Mouse (Mus musculus) olfactory bulb, adult 2 months (tissue): Measurements from ENCODE around the gene Cacna1d. TPM values are rescaled to one million over a fixed set of nuclear protein-coding genes. Genes with fewer than 3 reads are reported as not detected.
A peak's percentile ranks its signal among the peaks of the same experiment; 100 is the strongest.

Experiments used
- H3K27ac ChIP-seq: fragments of 200-500 bp; 2 replicates; pipeline ENCODE4 v1.5.1; 2012; ENCODE audit warnings: low read depth, low read length; ENCODE audit not compliant: insufficient read depth
- H3K4me1 ChIP-seq: fragments of 200-500 bp; 2 replicates; pipeline ENCODE4 v1.6.1; 2012; ENCODE audit warnings: low read length; ENCODE audit not compliant: control insufficient read depth, insufficient read depth
- H3K4me3 ChIP-seq: fragments of 200-500 bp; 2 replicates; pipeline ENCODE4 v1.5.1; 2012; ENCODE audit warnings: mild to moderate bottlenecking, low read depth, low read length, moderate library complexity; ENCODE audit not compliant: insufficient read depth
- CTCF ChIP-seq: fragments of 200-500 bp; IDR thresholded peaks from 2 replicates; pipeline ENCODE4 v1.5.1; 2012; ENCODE audit warnings: low read depth, mild to moderate bottlenecking, low read length, moderate library complexity; ENCODE audit not compliant: insufficient read depth
- POLR2A ChIP-seq: fragments of 200-500 bp; IDR thresholded peaks from 2 replicates; pipeline ENCODE4 v1.6.1; 2012; ENCODE audit warnings: mild to moderate bottlenecking, low read depth, low read length, moderate library complexity; ENCODE audit not compliant: insufficient read depth
- WGBS: fragments of 180-500 bp; shearing (Covaris S2); methylation state at CpG from one replicate; pipeline ENCODE4 v1.1.7; 2018; 5-methylcytosine and 5-hydroxymethylcytosine counted together
- polyA plus RNA-seq: library from polyadenylated mRNA; stranded (reverse); fragments of >200 nt; gene quantifications from 2 replicates; pipeline ENCODE4 v1.2.4, GENCODE M21; 2012; ENCODE audit warnings: low replicate concordance; ENCODE audit not compliant: missing spikeins, insufficient read depth, insufficient read length

Gene Cacna1d
- polyA plus RNA-seq, 1 experiment: 140 TPM

GRCm38 (mm10) chr14:30284022-30284421, 207.2 kb downstream of the Cacna1d start:
- peaks cover 18% of the 10 kb centered on the region for H3K4me1 ChIP-seq
- TF ChIP-seq POLR2A (no peak), CTCF (no peak)
- peak overlapping the region; percentile 89 for H3K27ac ChIP-seq
- H3K4me3 ChIP-seq: no peak overlapping the region
- 43% methylated on average over 10 of the region's 10 CpGs for WGBS

- Histone ChIP-seq H3K27ac (0 out of 2 replicates have a peak overlapping the region, but pooled peaks have one; percentile 31), H3K4me3 (no peak overlapping the region), H3K4me1 (peaks cover 36% of the 10 kb centered on the region)
- TF ChIP-seq POLR2A (no peak), CTCF (no peak)
- 63% methylated on average over 9 of the region's 9 CpGs for WGBS
These were observed 215.7 kb downstream of the Cacna1d start for GRCm38 (mm10) chr14:30275572-30275971.

DNA sequence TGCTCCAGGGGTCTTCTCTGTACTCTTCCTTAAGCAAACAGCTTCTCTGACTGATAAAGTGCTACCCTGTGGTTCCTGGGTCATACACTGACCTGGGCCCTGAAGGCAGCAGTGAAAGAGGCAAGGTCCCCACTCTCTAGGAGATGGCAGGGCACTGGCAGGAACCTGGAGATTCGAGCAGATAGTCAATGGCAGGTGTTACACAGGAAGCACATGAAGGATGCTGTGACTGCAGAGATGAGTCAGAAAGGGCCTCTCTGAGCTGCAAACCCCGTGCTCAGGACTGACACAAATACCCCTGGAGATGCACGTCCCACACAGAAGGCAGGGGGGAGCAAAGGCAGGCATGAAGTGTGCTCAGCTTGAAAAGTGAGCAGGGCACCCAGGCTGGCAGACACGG, 218.3 kb downstream of the Cacna1d start:
- TF ChIP-seq POLR2A (no peak), CTCF (no peak)
- H3K27ac ChIP-seq: peak overlapping the region; percentile 96
- H3K4me3 ChIP-seq: no peak overlapping the region
- H3K4me1 ChIP-seq: peaks cover 45% of the 10 kb centered on the region
- 39% methylated on average over 4 of the region's 4 CpGs for WGBS

DNA sequence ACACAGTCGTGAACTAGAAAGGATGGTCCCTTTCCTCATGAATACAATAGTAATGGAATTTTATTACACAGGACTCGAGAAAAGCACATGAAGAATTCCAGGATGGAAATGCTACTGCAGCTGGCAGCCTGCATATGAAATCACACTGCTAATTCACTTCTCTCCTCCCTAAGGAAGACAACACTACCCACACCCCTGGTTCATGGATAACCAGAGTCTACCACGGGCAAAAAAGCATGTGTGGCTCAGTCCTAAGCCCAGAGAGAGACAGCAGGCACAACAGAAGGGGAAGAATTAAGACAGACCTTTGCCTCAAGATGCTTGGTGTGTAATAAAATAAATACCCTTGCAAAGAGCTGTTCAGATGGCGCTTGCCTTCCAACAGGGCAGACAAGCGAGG, 218.7 kb downstream of the Cacna1d start:
- no peak overlapping the region for H3K4me3 ChIP-seq
- peak overlapping the region; percentile 96 for H3K27ac ChIP-seq
- peaks cover 45% of the 10 kb centered on the region for H3K4me1 ChIP-seq
- TF ChIP-seq POLR2A (no peak), CTCF (no peak)
- WGBS: 29% methylated on average over 5 of the region's 5 CpGs

- TF ChIP-seq POLR2A (no peak), CTCF (no peak)
- Histone ChIP-seq H3K27ac (peak overlapping the region; percentile 96), H3K4me3 (no peak overlapping the region), H3K4me1 (peaks cover 43% of the 10 kb centered on the region)
- 32% methylated on average over 8 of the region's 8 CpGs for WGBS
These were observed 219.4 kb downstream of the Cacna1d start for GRCm38 (mm10) chr14:30271856-30272255.

DNA sequence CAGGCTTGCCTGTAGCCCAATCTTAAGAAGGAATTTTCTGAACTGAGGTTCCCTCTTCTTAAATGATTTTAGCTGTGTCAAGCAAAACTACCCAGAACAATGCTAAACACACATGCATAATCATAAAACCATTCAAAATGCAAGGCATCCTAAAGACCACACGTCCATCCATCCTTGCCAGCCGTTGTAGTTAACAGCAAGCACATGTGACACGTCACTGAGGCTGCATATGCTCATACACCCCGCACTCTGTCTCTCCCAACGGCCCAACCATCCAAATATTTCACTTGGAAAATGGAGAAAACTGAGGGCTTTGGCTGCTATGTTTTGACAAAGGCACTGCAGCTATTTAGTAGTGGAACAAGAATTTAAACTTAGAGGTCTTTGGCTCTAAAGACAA, 220.9 kb downstream of the Cacna1d start:
- TF ChIP-seq POLR2A (no peak), CTCF (no peak)
- Histone ChIP-seq H3K27ac (no peak overlapping the region), H3K4me3 (no peak overlapping the region), H3K4me1 (peaks cover 35% of the 10 kb centered on the region)
- 70% methylated on average over 5 of the region's 5 CpGs for WGBS

- 79% methylated on average over 9 of the region's 9 CpGs for WGBS
- Histone ChIP-seq H3K4me1 (peaks cover 20% of the 10 kb centered on the region), H3K27ac (no peak overlapping the region), H3K4me3 (no peak overlapping the region)
- no peak for TF ChIP-seq POLR2A
- no peak for TF ChIP-seq CTCF
These were observed 225.5 kb downstream of the Cacna1d start for GRCm38 (mm10) chr14:30265728-30266127.

GRCm38 (mm10) chr14:30261561-30262251, 229.5 kb downstream of the Cacna1d start:
- Histone ChIP-seq H3K4me3 (no peak overlapping the region), H3K4me1 (peaks cover 38% of the 10 kb centered on the region), H3K27ac (0 out of 2 replicates have a peak overlapping the region, but pooled peaks have one; percentile 25)
- TF ChIP-seq POLR2A (no peak), CTCF (no peak)
- WGBS: 63% methylated on average over 10 of the region's 10 CpGs

GRCm38 (mm10) chr14:30257626-30258025, 233.6 kb downstream of the Cacna1d start:
- Histone ChIP-seq H3K4me1 (peaks cover 55% of the 10 kb centered on the region), H3K4me3 (no peak overlapping the region), H3K27ac (peak overlapping the region; percentile 84)
- 25% methylated on average over 4 of the region's 4 CpGs for WGBS
- no peak for TF ChIP-seq POLR2A
- no peak for TF ChIP-seq CTCF
